In genomic region chr9:109877666-109878065, GRCm38 (mm10) we compare ENCODE assay signal across 9 mouse cellular contexts. TPM values are rescaled to one million over a fixed set of nuclear protein-coding genes. Genes with fewer than 3 reads are reported as not detected.
A peak's percentile ranks its signal among the peaks of the same experiment; 100 is the strongest.
DNase-seq lines count a peak whose midpoint lies in the region; ATAC-seq lines count a peak whose summit lies in the region.
"Had no signal": no experiment of that assay in that cellular context is flagged by ENCODE, and none has a peak within 500 bp of the region (broad histone marks: within the 10 kb centered on the region; RNA-seq: fewer than 3 reads in every experiment).

No protein-coding gene starts in this region.

- WGBS in forebrain, embryonic 16.5 days: 70% methylated on average over 5 of the region's 5 CpGs
- WGBS in liver, embryonic 16.5 days (ENCODE audit: insufficient replicate concordance): 68% methylated on average over 5 of the region's 5 CpGs

- peak overlapping the region; percentile 66 for H3K4me2 ChIP-seq in forebrain, embryonic 16.5 days (ENCODE audit: low read length)
- H3K4me2 ChIP-seq in liver, embryonic 16.5 days (ENCODE audit: low read depth, low read length): peak overlapping the region; percentile 97

- no peaks in the 10 kb centered on the region for H3K9me3 ChIP-seq in forebrain, embryonic 16.5 days (ENCODE audit: control insufficient read depth, low read length)
- H3K9me3 ChIP-seq in liver, embryonic 16.5 days (replicated peaks; ENCODE audit: control insufficient read depth, low read length): no peaks in the 10 kb centered on the region

- peaks cover 14% of the 10 kb centered on the region for H3K4me1 ChIP-seq in forebrain, embryonic 16.5 days (replicated peaks; ENCODE audit: control insufficient read depth, insufficient read depth, low read length)
- H3K4me1 ChIP-seq in liver, embryonic 16.5 days (ENCODE audit: control insufficient read depth, low read depth, low read length): peaks cover 20% of the 10 kb centered on the region

- H3K27me3 ChIP-seq in forebrain, embryonic 16.5 days (replicated peaks; ENCODE audit: control insufficient read depth, insufficient read depth, low read length): no peaks in the 10 kb centered on the region
- H3K27me3 ChIP-seq in liver, embryonic 16.5 days (ENCODE audit: control insufficient read depth, insufficient read depth, low read depth, low read length): no peaks in the 10 kb centered on the region

- 0 out of 2 replicates have a peak overlapping the region, but pooled peaks have one; percentile 23 for H3K9ac ChIP-seq in forebrain, embryonic 16.5 days (replicated peaks; ENCODE audit: low read depth, low read length)
- peak overlapping the region; percentile 99 for H3K9ac ChIP-seq in liver, embryonic 16.5 days (ENCODE audit: low read depth, low read length)

- ATAC-seq in CD4-positive, CD25-positive, alpha-beta regulatory T cell, adult 4 months: no peak
- no peak for ATAC-seq in forebrain, embryonic 16.5 days
- ATAC-seq in liver, embryonic 16.5 days (ENCODE audit: low read depth): no peak

- peak; percentile 21 for DNase-seq in CD4-positive, CD25-positive, alpha-beta regulatory T cell, adult 2 months (ENCODE audit: low read depth, low spot score)
- peak; percentile 58 for DNase-seq in ES-CJ7 (ENCODE audit: low read depth, low spot score)
- DNase-seq in spleen, adult 12 weeks (ENCODE audit: low spot score): no peak
- DNase-seq in left cerebral cortex, adult 18-20 months (ENCODE audit: low spot score in 2 of 2): no peak
- no peak for DNase-seq in urinary bladder, postnatal 25 days (ENCODE audit: low spot score)

- H3K27ac ChIP-seq in forebrain, embryonic 16.5 days (ENCODE audit: low read length): no peak overlapping the region
- no peak overlapping the region for H3K27ac ChIP-seq in liver, embryonic 16.5 days (ENCODE audit: low read length)

- peak overlapping the region; percentile 86; the same call in 1 of the 2 replicates for H3K4me3 ChIP-seq in forebrain, embryonic 16.5 days (replicated peaks; ENCODE audit: low read length)
- peak overlapping the region; percentile 100 for H3K4me3 ChIP-seq in liver, embryonic 16.5 days (ENCODE audit: low read depth, low read length)

- peaks cover 23% of the 10 kb centered on the region for H3K36me3 ChIP-seq in forebrain, embryonic 16.5 days (ENCODE audit: control insufficient read depth, insufficient read depth)
- peaks cover 48% of the 10 kb centered on the region for H3K36me3 ChIP-seq in liver, embryonic 16.5 days (ENCODE audit: control insufficient read depth, insufficient read depth)

RNA-seq across cellular contexts. Expression of gene Cdc25a, which starts 2.3 kb away (rescaled TPM):
- 1 to 10 TPM; 7.0 to 7.4 TPM for polyA plus RNA-seq in CD4-positive, CD25-positive, alpha-beta regulatory T cell, adult 4 months (2017; shearing (Covaris generic))
- 16.1 and 20.1 TPM in 2 replicates for polyA plus RNA-seq in forebrain, embryonic 16.5 days (2015; fragmentation: Nextera tagmentation; extraction: Ambion mirVana)
- 9.9 and 10.7 TPM in 2 replicates for polyA plus RNA-seq in liver, embryonic 16.5 days (2015; fragmentation: Nextera tagmentation; extraction: Ambion mirVana)
- 1 to 10 TPM; 5.4 to 6.6 TPM for total RNA-seq in left cerebral cortex, adult 18-20 months (2021)

RNA-seq across cellular contexts. Expression of gene Camp, which starts 28.2 kb away (rescaled TPM):
- polyA plus RNA-seq in CD4-positive, CD25-positive, alpha-beta regulatory T cell, adult 4 months (2017; shearing (Covaris generic)): not detected
- polyA plus RNA-seq in forebrain, embryonic 16.5 days (2015; fragmentation: Nextera tagmentation; extraction: Ambion mirVana): 0.57 TPM in 1 of 2 replicates, not detected in the other
- 303 and 340 TPM in 2 replicates for polyA plus RNA-seq in liver, embryonic 16.5 days (2015; fragmentation: Nextera tagmentation; extraction: Ambion mirVana)
- under 1 TPM in 1 of 2 experiments, not detected in 1; 0.51 TPM for total RNA-seq in left cerebral cortex, adult 18-20 months (2021)
- total RNA-seq: layer of hippocampus, postnatal 14 days had no signal

RNA-seq across cellular contexts. Expression of gene Nme6, which starts 45.1 kb away (rescaled TPM):
- 10 to 100 TPM in 1 of 2 experiments, 1 to 10 TPM in 1; 8.8 to 15.1 TPM for polyA plus RNA-seq in CD4-positive, CD25-positive, alpha-beta regulatory T cell, adult 4 months (2017; shearing (Covaris generic))
- polyA plus RNA-seq in forebrain, embryonic 16.5 days (2015; fragmentation: Nextera tagmentation; extraction: Ambion mirVana): 60.1 and 68.4 TPM in 2 replicates
- polyA plus RNA-seq in liver, embryonic 16.5 days (2015; fragmentation: Nextera tagmentation; extraction: Ambion mirVana): 51.0 and 54.7 TPM in 2 replicates
- total RNA-seq in left cerebral cortex, adult 18-20 months (2021): 10 to 100 TPM in 1 of 2 experiments, 1 to 10 TPM in 1; 7.3 to 10.1 TPM

RNA-seq across cellular contexts. Expression of gene Map4, which starts 53.6 kb away (rescaled TPM):
- polyA plus RNA-seq in CD4-positive, CD25-positive, alpha-beta regulatory T cell, adult 4 months (2017; shearing (Covaris generic)): 10 to 100 TPM; 36.8 to 41.0 TPM
- polyA plus RNA-seq in forebrain, embryonic 16.5 days (2015; fragmentation: Nextera tagmentation; extraction: Ambion mirVana): 137 and 144 TPM in 2 replicates
- 13.0 TPM in 2 replicates for polyA plus RNA-seq in liver, embryonic 16.5 days (2015; fragmentation: Nextera tagmentation; extraction: Ambion mirVana)
- 100 to 1,000 TPM; 375 to 386 TPM for total RNA-seq in left cerebral cortex, adult 18-20 months (2021)

Comparison
In these comparisons a context has a peak if more than half of its experiments do, and no peak if none do; other contexts are left out.
1. DNase-seq: peak in CD4-positive, CD25-positive, alpha-beta regulatory T cell, adult 2 months (single experiment) and ES-CJ7 (single experiment); none in spleen, adult 12 weeks (single experiment), left cerebral cortex, adult 18-20 months (0 of 2) and urinary bladder, postnatal 25 days (single experiment).
2. RNA of gene Camp, which starts 28.2 kb away (polyA plus RNA-seq): 303 to 340 TPM in liver, embryonic 16.5 days; 0.57 TPM in forebrain, embryonic 16.5 days and not detected in CD4-positive, CD25-positive, alpha-beta regulatory T cell, adult 4 months; every median in the first group is over 100 times any median in the second.